Mouse (Mus musculus) spleen, adult 2 months (tissue): ENCODE measurements around the gene Vwa5a.

Experiments used
- CTCF ChIP-seq: fragments of 200-500 bp; IDR thresholded peaks from 2 replicates; pipeline ENCODE4 v1.5.1; 2011; ENCODE audit warnings: mild to moderate bottlenecking, inconsistent platforms; ENCODE audit not compliant: insufficient read depth, insufficient read length, insufficient replicate concordance; ENCODE audit errors: extremely low read depth
- POLR2A ChIP-seq: fragments of 200-500 bp; IDR thresholded peaks from 2 replicates; pipeline ENCODE4 v1.6.1; 2011; ENCODE audit warnings: low read depth, low read length, inconsistent platforms

DNA sequence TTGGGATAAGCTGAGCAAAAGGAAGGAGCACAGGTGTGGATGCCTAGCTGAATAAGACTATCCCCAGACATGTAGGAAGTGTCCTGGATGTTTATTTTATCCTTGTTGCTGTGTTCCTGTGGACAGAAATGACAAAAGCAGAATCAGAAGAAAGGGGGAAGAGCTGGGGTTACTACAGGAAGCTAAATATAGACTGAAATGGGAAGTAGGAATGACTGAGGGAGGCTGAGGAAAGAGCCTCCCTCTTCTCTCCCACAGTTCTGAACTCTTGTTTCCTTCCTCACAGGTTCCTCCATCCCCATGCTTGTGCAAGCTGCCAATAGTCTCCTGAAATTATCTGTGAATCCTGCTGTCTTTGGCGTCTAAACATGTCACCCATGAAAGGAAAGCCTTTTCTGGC is 23.3 kb downstream of the Vwa5a start:
- no peak for TF ChIP-seq CTCF
- no peak for TF ChIP-seq POLR2A
